Mouse (Mus musculus) lung, postnatal 0 days (tissue): ENCODE data around the gene Zfp787.

Experiments used
- CTCF ChIP-seq: IDR thresholded peaks from 2 replicates; pipeline ENCODE4 v1.5.1; 2016; ENCODE audit warnings: antibody characterized with exemption, mild to moderate bottlenecking
- EP300 ChIP-seq: IDR thresholded peaks from 2 replicates; pipeline ENCODE4 v1.6.1; 2016; ENCODE audit warnings: antibody characterized with exemption, mild to moderate bottlenecking, control low read depth

GRCm38 (mm10) chr7:6155031-6155872, 545 bp downstream of the Zfp787 start:
- TF ChIP-seq EP300: no peak
- no peak for TF ChIP-seq CTCF
